Mouse (Mus musculus): ENCODE results near the gene 1700037H04Rik. TPM values are rescaled to one million over a fixed set of nuclear protein-coding genes. Genes with fewer than 3 reads are reported as not detected.
A peak's percentile ranks its signal among the peaks of the same experiment; 100 is the strongest.

The 1700037H04Rik gene
- polyA plus RNA-seq, 1 experiment from 2014 or later: 91.1 TPM

DNA sequence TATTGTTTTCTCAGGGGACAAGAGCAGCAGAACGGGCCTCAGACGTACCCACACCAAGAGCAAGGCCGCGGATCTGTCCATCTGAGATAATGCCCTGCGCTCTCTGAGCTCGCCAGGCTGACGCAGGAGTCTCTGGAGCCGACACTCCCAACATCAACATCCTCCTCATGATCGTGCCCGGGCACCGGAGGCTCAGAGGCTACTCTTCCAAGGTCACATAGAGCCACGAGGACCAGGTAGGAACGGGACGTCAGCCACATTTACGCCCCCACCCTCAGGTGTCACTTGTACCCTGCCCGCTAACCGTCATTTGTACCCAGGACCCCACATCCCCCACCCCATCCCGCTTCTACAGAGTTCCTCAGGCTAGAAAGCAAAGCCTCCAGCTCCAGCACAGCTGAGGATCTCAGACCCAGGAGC lies 380 bp downstream of the 1700037H04Rik start:
- Histone ChIP-seq H3K27ac (peak overlapping the region; percentile 84), H3K4me2 (peak overlapping the region; percentile 90), H3K36me3 (peaks cover 3% of the 10 kb centered on the region; the same call in 1 of the 2 replicates), H3K9me3 (replicated peaks) (no peaks in the 10 kb centered on the region), H3K4me1 (peaks cover 23% of the 10 kb centered on the region), H3K27me3 (no peaks in the 10 kb centered on the region; the same call in 1 of the 2 replicates), H3K4me3 (replicated peaks) (peak overlapping the region; percentile 77), H3K9ac (peak overlapping the region; percentile 85)
- WGBS: 0% methylated on average over 18 of the region's 18 CpGs
- peak; percentile 63 for ATAC-seq (replicated peaks; ENCODE audit: low FRiP score)

DNA sequence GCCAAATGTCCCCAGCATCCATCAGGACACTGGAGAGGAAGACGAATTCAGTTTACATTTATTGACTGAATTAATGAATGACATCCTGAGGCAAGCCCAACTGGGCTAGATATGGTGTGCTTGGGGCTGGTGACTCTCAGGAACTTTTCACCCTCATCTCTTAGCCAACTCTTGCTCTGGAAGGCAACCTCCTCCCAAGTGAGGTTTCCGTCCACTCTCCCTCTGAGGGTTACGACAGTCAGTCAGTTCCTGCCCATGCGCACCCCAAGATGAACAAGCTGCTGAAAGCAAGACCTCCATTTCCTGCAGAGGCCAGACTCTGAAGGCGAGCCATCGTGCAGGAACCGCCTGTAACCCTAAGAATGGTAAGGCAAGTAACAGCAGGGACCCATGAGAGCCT lies 2.9 kb downstream of the 1700037H04Rik start:
- no peak overlapping the region for H3K4me3 ChIP-seq (replicated peaks)
- no peaks in the 10 kb centered on the region for H3K9me3 ChIP-seq (replicated peaks)
- WGBS: 86% methylated on average over 7 of the region's 7 CpGs
- H3K36me3 ChIP-seq: peaks cover 21% of the 10 kb centered on the region
- H3K4me1 ChIP-seq: peaks cover 23% of the 10 kb centered on the region
- H3K27ac ChIP-seq: no peak overlapping the region
- no peak overlapping the region for H3K9ac ChIP-seq
- ATAC-seq (replicated peaks; ENCODE audit: low FRiP score): no peak
- no peak overlapping the region for H3K4me2 ChIP-seq
- no peaks in the 10 kb centered on the region for H3K27me3 ChIP-seq

DNA sequence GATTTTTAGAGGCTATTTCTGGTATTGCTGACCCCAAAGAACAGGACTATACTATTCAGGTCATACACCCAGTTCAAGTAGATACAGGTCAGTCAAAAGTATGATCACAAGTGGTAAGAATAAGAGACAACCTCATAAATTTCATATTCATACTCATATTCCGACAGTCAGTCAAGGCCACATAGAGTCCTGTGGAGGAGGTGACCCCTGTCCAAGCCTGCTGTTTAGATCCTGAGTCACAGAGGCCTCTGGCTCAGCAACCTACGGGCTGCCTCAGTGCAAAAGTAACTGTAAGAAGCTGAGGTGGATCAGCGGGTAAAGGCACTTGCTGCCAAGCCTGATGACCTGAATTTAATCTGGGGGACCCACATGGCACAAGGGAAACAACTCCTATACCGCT lies 5.8 kb downstream of the 1700037H04Rik start:
- no peak overlapping the region for H3K27ac ChIP-seq
- peaks cover 11% of the 10 kb centered on the region for H3K4me1 ChIP-seq
- H3K4me3 ChIP-seq (replicated peaks): no peak overlapping the region
- 92% methylated on average over 4 of the region's 4 CpGs for WGBS
- H3K4me2 ChIP-seq: no peak overlapping the region
- H3K27me3 ChIP-seq: no peaks in the 10 kb centered on the region
- H3K9ac ChIP-seq: no peak overlapping the region
- no peak for ATAC-seq (replicated peaks; ENCODE audit: low FRiP score)
- peaks cover 48% of the 10 kb centered on the region for H3K36me3 ChIP-seq
- H3K9me3 ChIP-seq (replicated peaks): no peaks in the 10 kb centered on the region

DNA sequence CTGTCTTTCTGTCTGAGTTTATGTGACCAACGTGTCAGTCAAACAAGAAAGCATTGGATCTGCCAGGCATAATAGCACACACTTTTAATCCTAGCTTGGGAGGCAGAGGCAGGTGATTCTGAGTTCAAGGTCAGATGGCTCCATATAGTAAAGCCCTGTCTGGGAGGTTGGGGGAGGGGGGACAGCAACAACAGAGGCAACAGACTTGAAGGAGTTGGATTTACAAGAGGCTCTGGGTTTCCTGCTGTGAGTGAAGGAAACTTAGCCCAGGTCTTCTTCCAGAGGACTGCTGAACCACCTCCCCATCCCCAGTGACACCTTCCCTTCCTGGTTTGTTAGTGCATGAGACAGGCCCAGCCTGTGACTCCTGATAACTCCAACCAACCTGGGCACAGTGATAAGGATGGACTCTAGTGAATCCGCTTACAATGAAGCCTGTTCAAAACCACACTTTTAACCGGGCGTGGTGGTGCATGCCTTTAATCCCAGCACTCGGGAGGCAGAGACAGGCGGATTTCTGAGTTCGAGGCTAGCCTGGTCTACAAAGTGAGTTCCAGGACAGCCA lies 7.6 kb downstream of the 1700037H04Rik start:
- Histone ChIP-seq H3K9me3 (replicated peaks) (no peaks in the 10 kb centered on the region), H3K27ac (no peak overlapping the region), H3K9ac (no peak overlapping the region), H3K36me3 (peaks cover 66% of the 10 kb centered on the region), H3K27me3 (no peaks in the 10 kb centered on the region), H3K4me1 (no peaks in the 10 kb centered on the region), H3K4me2 (no peak overlapping the region), H3K4me3 (replicated peaks) (no peak overlapping the region)
- ATAC-seq (replicated peaks; ENCODE audit: low FRiP score): peak; percentile 47; the same call in 1 of the 2 replicates
- 88% methylated on average over 7 of the region's 7 CpGs for WGBS

DNA sequence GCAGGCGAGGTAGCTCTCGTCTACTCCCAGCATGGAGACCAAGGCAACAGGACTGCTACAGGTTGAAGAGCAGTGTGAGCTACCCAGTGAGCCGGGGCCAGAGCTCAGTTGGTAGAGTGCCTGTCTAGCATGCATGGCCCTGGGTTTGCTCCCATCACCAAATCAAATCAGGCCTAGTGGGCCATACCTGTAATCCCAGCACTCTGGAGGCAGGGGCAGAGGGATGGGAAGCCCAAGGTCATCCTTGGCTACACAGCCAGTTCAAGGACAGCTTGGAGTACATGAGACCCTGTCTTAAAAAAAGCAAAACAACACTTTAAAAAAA lies 10.7 kb downstream of the 1700037H04Rik start:
- Histone ChIP-seq H3K36me3 (peaks cover 92% of the 10 kb centered on the region), H3K27ac (no peak overlapping the region), H3K9me3 (replicated peaks) (no peaks in the 10 kb centered on the region), H3K4me2 (no peak overlapping the region), H3K27me3 (no peaks in the 10 kb centered on the region), H3K9ac (no peak overlapping the region), H3K4me3 (replicated peaks) (no peak overlapping the region), H3K4me1 (no peaks in the 10 kb centered on the region)
- WGBS: 89% methylated on average over 3 of the region's 3 CpGs
- ATAC-seq (replicated peaks; ENCODE audit: low FRiP score): no peak

DNA sequence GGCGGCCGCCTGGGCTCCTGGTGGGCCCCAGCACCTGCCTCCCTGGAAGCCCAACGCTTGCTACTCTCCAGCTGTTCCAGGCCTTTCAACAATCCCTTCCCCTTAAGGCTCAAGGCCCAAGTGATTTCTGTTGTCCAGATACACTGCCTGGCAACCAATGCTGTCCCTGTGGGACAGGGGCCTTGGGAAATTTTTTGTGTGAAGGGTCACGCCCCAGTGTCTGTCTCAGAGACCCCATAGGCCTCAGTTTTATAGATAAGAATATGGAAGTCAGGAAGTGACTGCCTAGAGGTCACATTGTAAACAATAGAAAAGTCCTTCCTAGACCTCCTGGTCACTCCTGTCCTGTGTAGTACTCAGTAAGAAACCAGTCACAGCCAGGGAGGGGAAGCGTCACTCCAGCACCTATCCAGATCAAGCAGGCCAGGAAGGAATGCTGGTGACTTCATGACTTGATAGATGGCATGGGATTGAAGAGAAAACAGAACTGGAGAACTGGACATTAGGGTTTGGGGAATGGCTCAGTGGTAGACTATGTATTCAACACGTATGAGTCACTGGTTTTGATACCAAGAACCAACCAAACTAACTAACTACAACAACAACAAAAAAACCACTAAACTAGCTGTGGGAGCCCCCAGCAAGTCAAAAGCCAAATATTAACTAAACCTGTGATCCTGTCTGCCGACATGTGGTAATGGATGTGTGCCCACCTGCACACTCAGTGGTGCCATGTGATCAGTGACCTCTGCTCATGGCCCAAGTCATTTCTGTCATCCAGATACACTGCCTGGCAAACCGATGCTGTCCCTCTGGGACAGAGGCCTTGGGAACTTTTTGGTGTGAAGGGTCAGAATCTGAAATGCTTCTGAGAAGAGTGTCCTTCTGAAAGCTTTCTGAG lies 11.3 kb downstream of the 1700037H04Rik start:
- WGBS: 86% methylated on average over 8 of the region's 8 CpGs
- H3K36me3 ChIP-seq: peaks cover 94% of the 10 kb centered on the region
- ATAC-seq (replicated peaks; ENCODE audit: low FRiP score): no peak

DNA sequence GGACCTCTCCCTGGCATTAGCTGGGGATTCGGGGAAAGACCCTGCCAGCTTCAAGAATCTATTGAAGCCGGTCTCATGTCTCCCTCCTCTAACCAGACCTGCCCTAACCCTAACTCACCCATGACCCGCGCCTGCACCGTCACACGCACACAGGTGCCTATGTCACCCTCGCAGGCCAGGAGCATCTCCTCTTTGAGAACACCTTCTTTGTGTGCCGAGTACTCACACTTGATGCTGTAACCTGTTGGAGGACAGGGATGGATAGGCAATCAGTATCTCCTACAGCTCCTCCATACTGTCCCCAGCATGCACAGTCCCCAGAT lies 12.9 kb downstream of the 1700037H04Rik start:
- Histone ChIP-seq H3K9ac (no peak overlapping the region), H3K27ac (no peak overlapping the region), H3K4me2 (no peak overlapping the region), H3K4me1 (peaks cover 11% of the 10 kb centered on the region), H3K4me3 (replicated peaks) (no peak overlapping the region), H3K36me3 (peaks cover 89% of the 10 kb centered on the region), H3K9me3 (replicated peaks) (no peaks in the 10 kb centered on the region), H3K27me3 (no peaks in the 10 kb centered on the region)
- 95% methylated on average over 8 of the region's 8 CpGs for WGBS
- no peak for ATAC-seq (replicated peaks; ENCODE audit: low FRiP score)

More for the DNA sequence above, 11.3 kb downstream of the 1700037H04Rik start:
- H3K9ac ChIP-seq: no peak overlapping the region
- H3K4me1 ChIP-seq: no peaks in the 10 kb centered on the region
- H3K4me2 ChIP-seq: no peak overlapping the region
- H3K27me3 ChIP-seq: no peaks in the 10 kb centered on the region
- no peak overlapping the region for H3K27ac ChIP-seq
- no peak overlapping the region for H3K4me3 ChIP-seq (replicated peaks)
- H3K9me3 ChIP-seq (replicated peaks): no peaks in the 10 kb centered on the region

DNA sequence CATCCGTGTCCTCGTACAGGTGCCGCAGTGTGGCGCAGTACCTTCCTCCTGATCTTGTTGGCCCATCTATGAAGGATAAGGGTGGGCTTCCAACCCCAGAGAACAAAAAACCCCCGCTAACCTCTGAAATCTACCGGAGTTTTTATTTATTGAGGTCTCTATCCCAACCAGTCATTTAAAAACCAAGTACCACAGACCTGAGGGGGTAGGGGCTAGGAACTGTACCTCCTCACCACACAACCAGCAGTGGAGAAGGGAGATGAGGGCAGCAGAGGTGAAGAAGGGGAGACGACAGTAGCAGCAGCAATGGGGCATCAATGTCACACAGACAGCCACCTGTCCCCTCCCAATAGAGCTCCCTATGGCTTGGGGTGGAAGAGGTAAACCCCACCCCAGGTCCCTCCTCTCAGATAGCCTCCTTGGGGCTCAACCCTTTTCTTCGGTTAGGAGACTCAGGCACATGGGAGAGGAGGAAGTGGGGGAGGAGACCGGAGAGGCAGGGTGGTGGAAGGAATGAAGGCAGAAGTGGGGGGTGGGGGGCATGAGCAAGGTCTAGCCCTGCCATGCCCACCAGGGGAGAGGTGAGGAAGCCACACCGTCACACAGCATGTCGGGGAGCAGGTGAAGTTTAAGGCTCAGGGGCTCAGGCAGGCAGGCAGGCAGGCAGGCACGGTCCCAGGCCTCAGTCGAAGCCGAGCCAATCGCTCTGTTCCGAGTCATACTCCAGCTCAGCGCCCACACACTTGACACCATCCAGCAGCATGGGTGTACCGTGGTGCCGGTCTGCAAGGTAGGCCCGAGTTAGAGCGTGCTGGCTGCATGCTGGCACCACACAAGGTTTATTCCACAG lies 13.5 kb downstream of the 1700037H04Rik start:
- no peak for ATAC-seq (replicated peaks; ENCODE audit: low FRiP score)

DNA sequence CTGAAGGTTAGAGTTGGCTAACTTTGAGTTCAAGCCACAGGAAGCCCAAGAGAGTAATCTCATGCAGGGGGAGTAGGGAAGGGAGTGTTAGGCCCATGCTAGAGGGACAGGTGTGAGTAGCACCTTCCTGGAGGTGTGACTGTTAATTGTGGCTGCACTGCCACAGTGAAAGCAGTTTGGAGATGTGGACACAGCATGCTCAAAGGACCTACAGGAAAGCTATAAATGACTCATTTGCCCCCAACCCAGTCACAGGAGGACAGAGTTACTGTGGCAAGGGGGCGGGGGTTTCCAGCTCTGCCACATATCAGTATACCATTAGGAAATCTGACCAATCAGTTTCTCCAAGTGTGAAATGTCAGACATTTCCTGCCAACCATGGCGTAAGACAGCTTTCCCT lies 14.3 kb downstream of the 1700037H04Rik start:
- ATAC-seq (replicated peaks; ENCODE audit: low FRiP score): no peak
- no peak overlapping the region for H3K4me3 ChIP-seq (replicated peaks)
- peaks cover 89% of the 10 kb centered on the region for H3K36me3 ChIP-seq
- H3K9ac ChIP-seq: no peak overlapping the region
- peaks cover 25% of the 10 kb centered on the region for H3K4me1 ChIP-seq
- H3K4me2 ChIP-seq: no peak overlapping the region
- 74% methylated on average over 2 of the region's 2 CpGs for WGBS
- no peaks in the 10 kb centered on the region for H3K27me3 ChIP-seq
- H3K27ac ChIP-seq: no peak overlapping the region
- no peaks in the 10 kb centered on the region for H3K9me3 ChIP-seq (replicated peaks)

More for the DNA sequence above, 13.5 kb downstream of the 1700037H04Rik start:
- Histone ChIP-seq H3K9me3 (replicated peaks) (no peaks in the 10 kb centered on the region), H3K4me3 (replicated peaks) (no peak overlapping the region), H3K4me2 (no peak overlapping the region), H3K4me1 (peaks cover 17% of the 10 kb centered on the region), H3K36me3 (peaks cover 89% of the 10 kb centered on the region), H3K9ac (no peak overlapping the region), H3K27me3 (no peaks in the 10 kb centered on the region), H3K27ac (no peak overlapping the region)
- WGBS: 81% methylated on average over 21 of the region's 21 CpGs

DNA sequence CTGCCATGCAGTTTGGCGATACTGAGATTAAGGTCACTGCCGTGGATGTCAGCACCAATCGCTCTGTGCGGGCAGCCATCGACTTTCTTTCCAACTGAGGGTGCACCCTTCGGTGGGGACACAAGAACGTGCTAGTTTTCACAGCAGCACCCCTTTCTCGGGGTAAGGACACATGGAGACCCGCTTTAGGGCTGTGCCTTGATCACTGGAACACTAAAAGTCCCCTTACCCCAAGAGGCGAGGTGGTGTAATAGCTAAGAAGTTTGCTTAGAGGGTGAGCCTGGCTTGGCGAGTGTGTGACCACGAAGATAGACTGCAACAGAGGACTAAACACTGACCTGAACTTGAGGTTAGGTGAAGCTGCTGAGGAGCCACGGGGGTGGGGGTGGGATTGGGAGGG lies 14.8 kb downstream of the 1700037H04Rik start:
- 65% methylated on average over 13 of the region's 13 CpGs for WGBS
- H3K27me3 ChIP-seq: no peaks in the 10 kb centered on the region
- peaks cover 85% of the 10 kb centered on the region for H3K36me3 ChIP-seq
- H3K9ac ChIP-seq: no peak overlapping the region
- H3K4me3 ChIP-seq (replicated peaks): no peak overlapping the region
- H3K27ac ChIP-seq: 0 out of 2 replicates have a peak overlapping the region, but pooled peaks have one; percentile 9
- H3K4me1 ChIP-seq: peaks cover 26% of the 10 kb centered on the region
- no peak overlapping the region for H3K4me2 ChIP-seq
- no peaks in the 10 kb centered on the region for H3K9me3 ChIP-seq (replicated peaks)
- ATAC-seq (replicated peaks; ENCODE audit: low FRiP score): no peak

DNA sequence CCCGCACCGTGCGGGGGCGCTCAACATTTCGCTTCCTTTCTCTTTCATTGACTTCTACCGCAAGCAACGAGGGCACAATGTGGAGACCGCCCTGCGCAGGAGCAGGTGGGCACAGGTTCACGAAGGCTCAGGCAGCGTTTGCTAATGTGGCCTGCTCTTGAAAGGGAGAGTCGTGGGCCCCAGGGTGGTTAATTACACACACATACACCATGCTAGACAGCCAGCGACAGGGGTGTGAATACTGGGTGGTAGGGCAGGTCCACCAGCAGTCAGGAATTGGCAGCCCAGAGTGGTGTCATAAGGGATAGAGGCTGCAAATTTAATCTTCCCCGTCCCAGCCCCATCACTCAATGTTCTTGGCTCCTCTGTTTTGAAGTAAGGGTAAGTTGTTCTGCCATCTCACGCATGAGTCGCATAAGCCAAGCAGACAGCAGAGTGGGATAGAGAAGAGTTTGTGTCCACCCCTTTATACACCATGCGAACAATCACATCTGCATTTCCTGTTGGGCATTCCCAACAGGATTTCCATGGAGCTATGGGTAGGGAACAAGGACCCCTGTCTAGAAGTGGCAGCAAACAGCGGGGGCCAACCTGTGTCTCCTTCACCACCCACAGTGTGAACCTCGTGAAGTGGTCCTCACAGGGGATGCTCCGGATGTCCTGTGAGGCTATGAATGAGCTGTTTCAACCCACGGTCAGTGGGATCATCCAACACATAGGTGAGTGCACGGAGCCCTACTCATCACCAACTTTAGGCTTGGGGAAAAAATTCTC lies 16.7 kb downstream of the 1700037H04Rik start:
- H3K4me1 ChIP-seq: peaks cover 33% of the 10 kb centered on the region
- ATAC-seq (replicated peaks; ENCODE audit: low FRiP score): no peak
- H3K9me3 ChIP-seq (replicated peaks): no peaks in the 10 kb centered on the region
- H3K9ac ChIP-seq: no peak overlapping the region
- peaks cover 87% of the 10 kb centered on the region for H3K36me3 ChIP-seq
- 73% methylated on average over 22 of the region's 22 CpGs for WGBS
- no peak overlapping the region for H3K4me3 ChIP-seq (replicated peaks)
- peak overlapping the region; percentile 24; the same call in 1 of the 2 replicates for H3K4me2 ChIP-seq
- H3K27ac ChIP-seq: no peak overlapping the region
- no peaks in the 10 kb centered on the region for H3K27me3 ChIP-seq

Measured in kidney, embryonic 15.5 days (tissue).